In the genomic region with DNA sequence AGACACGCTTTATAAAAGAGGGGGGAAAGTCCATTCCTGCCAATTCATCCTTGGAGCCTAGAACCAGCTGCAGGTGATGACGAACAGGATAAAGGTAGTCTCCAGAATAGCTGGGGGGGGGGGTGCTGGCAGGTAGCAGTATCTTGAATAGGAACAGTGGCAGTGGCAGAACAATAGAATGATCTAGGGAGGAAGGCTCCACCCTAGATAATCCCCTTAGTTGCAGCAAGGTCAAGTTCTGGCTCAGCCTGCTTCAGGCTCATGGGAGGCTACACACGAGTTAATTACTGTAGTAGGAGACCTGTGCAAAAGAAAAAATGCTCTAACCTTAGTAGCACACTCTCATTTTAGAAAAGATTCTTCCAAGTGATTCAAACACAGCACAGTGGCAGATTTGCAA, we compare ENCODE assay signal across 26 mouse cellular contexts.
A peak's percentile ranks its signal among the peaks of the same experiment; 100 is the strongest.
DNase-seq lines count a peak whose midpoint lies in the region; ATAC-seq and TF ChIP-seq lines count a peak whose summit lies in the region.
"Had no signal": no experiment of that assay in that cellular context is flagged by ENCODE, and none has a peak within 500 bp of the region (broad histone marks: within the 10 kb centered on the region; RNA-seq: fewer than 3 reads in every experiment).

No protein-coding gene starts in this region.

- 50% methylated on average over 3 of the region's 3 CpGs for WGBS in forebrain, embryonic 15.5 days
- WGBS in thymus, adult 2 months, result 70% methylated on average over 3 of the region's 3 CpGs

- no peak overlapping the region for H3K9ac ChIP-seq in ES-Bruce4 (ENCODE audit: low read depth, poor library complexity, severe bottlenecking)
- H3K9ac ChIP-seq in forebrain, embryonic 15.5 days (replicated peaks), result no peak overlapping the region

- H3K4me2 ChIP-seq in forebrain, embryonic 15.5 days (replicated peaks), result no peak overlapping the region

- TF ChIP-seq POLR2A in ES-Bruce4 (IDR thresholded peaks at IDR 0.05; ENCODE audit: insufficient read depth, low read length), result no peak
- no peak for TF ChIP-seq POLR2A in thymus, adult 2 months (IDR thresholded peaks at IDR 0.05; ENCODE audit: control insufficient read depth, extremely low read depth, insufficient read depth, low read length, poor library complexity)

- no peak for TF ChIP-seq CTCF in ES-Bruce4 (IDR thresholded peaks at IDR 0.05; ENCODE audit: low read depth, low read length)
- no peak for TF ChIP-seq CTCF in thymus, adult 2 months (IDR thresholded peaks at IDR 0.05; ENCODE audit: borderline replicate concordance, control insufficient read depth, extremely low read depth, insufficient read depth, low read length, poor library complexity)

- peak; percentile 33 for DNase-seq in ES-CJ7 (ENCODE audit: low read depth, low spot score)
- peak; percentile 56 for DNase-seq in R1 (ENCODE audit: low read depth, low spot score)
- DNase-seq in ZHBTc4 (ENCODE audit: low read depth, low spot score), result peak; percentile 52
- no peak for DNase-seq in left cerebral cortex, postnatal 10 days (ENCODE audit: extremely low spot score in 1 of 2, low spot score in 2 of 2)
- no peak for DNase-seq in thymus, postnatal 36 days
- DNase-seq in thymus, adult 2 months, result no peak
- DNase-seq: adrenal gland, adult 2 months; adrenal gland, adult 8-10 months; adrenal gland, postnatal 10 days; adrenal gland, postnatal 14 days; adrenal gland, postnatal 25 days; adrenal gland, postnatal 36 days; B cell, adult 2 months; cerebellum, adult 11 months; cerebellum, adult 11-12 months; cerebellum, adult 18-20 months; cerebellum, adult 2 months; cerebellum, adult 8-10 months; cerebellum, adult 9-10 months had no signal

- peaks cover 2% of the 10 kb centered on the region for H3K4me1 ChIP-seq in ES-Bruce4 (ENCODE audit: control insufficient read depth, insufficient read depth, low read length)
- H3K4me1 ChIP-seq in forebrain, embryonic 15.5 days, result no peaks in the 10 kb centered on the region
- H3K4me1 ChIP-seq in thymus, adult 2 months (replicated peaks; ENCODE audit: control insufficient read depth, insufficient read depth, low read length), result no peaks in the 10 kb centered on the region

- no peak overlapping the region for H3K27ac ChIP-seq in ES-Bruce4 (ENCODE audit: insufficient read depth, low read length)
- no peak overlapping the region for H3K27ac ChIP-seq in forebrain, embryonic 15.5 days (replicated peaks)
- H3K27ac ChIP-seq in thymus, adult 2 months (ENCODE audit: control insufficient read depth, insufficient read depth, low read length), result no peak overlapping the region

- H3K4me3 ChIP-seq in ES-Bruce4 (ENCODE audit: low read depth, low read length), result no peak overlapping the region
- H3K4me3 ChIP-seq in forebrain, embryonic 15.5 days, result no peak overlapping the region
- no peak overlapping the region for H3K4me3 ChIP-seq in thymus, adult 2 months (ENCODE audit: control insufficient read depth, insufficient read depth, low read length)

- H3K36me3 ChIP-seq in ES-Bruce4 (ENCODE audit: control insufficient read depth, insufficient read depth, low read length, poor library complexity, severe bottlenecking), result no peaks in the 10 kb centered on the region
- H3K36me3 ChIP-seq in forebrain, embryonic 15.5 days, result no peaks in the 10 kb centered on the region
- no peaks in the 10 kb centered on the region for H3K36me3 ChIP-seq in thymus, adult 2 months (ENCODE audit: control insufficient read depth, insufficient read depth, low read length)
- H3K36me3 ChIP-seq: G1E had no signal

- no peaks in the 10 kb centered on the region for H3K27me3 ChIP-seq in ES-Bruce4 (ENCODE audit: control insufficient read depth, insufficient read depth, low read length, poor library complexity, severe bottlenecking)
- no peaks in the 10 kb centered on the region for H3K27me3 ChIP-seq in forebrain, embryonic 15.5 days
- no peaks in the 10 kb centered on the region for H3K27me3 ChIP-seq in thymus, adult 2 months (ENCODE audit: control insufficient read depth, insufficient read depth, low read length)
- H3K27me3 ChIP-seq: CH12.LX had no signal

- no peak for ATAC-seq in forebrain, embryonic 15.5 days (replicated peaks)
- ATAC-seq: activated CD4-positive, CD25-positive, alpha-beta regulatory T cell, adult 4 months; CD4-positive, CD25-positive, alpha-beta regulatory T cell, adult 4 months; Patski had no signal

- H3K9me3 ChIP-seq in ES-Bruce4 (replicated peaks; ENCODE audit: control insufficient read depth, insufficient read depth, low read length, poor library complexity, severe bottlenecking), result no peaks in the 10 kb centered on the region
- no peaks in the 10 kb centered on the region for H3K9me3 ChIP-seq in forebrain, embryonic 15.5 days

- 0 out of 2 replicates have a peak, but pooled peaks have one; percentile 6 for TF ChIP-seq EP300 in ES-Bruce4 (IDR thresholded peaks at IDR 0.05; ENCODE audit: insufficient read depth, low read depth, low read length)

- intact Hi-C loops in left cerebral cortex, postnatal 10 days (cut with DNase I), result no loop called here

Comparison
In these comparisons a context has a peak if more than half of its experiments do, and no peak if none do; other contexts are left out.
1. DNase-seq: peak in ES-CJ7 (single experiment), R1 (single experiment) and ZHBTc4 (single experiment); none in left cerebral cortex, postnatal 10 days (0 of 2), thymus, postnatal 36 days (0 of 2) and thymus, adult 2 months (single experiment).